Mouse (Mus musculus) gastrocnemius, adult 2 months (tissue): ENCODE measurements around the gene Gfap. TPM values are rescaled to one million over a fixed set of nuclear protein-coding genes. Genes with fewer than 3 reads are reported as not detected.
A peak's percentile ranks its signal among the peaks of the same experiment; 100 is the strongest.

Experiments used
- DNase-seq: peaks from one replicate; pipeline ENCODE4 v3.0.0; 2022
- H3K27ac ChIP-seq: fragments of 200-600 bp; 2 replicates; pipeline ENCODE4 v1.8.1; 2022; ENCODE audit warnings: mild to moderate bottlenecking
- H3K4me3 ChIP-seq: fragments of 200-600 bp; 2 replicates; pipeline ENCODE4 v1.8.1; 2022; ENCODE audit warnings: mild to moderate bottlenecking, moderate library complexity
- CTCF ChIP-seq: fragments of 200-600 bp; IDR thresholded peaks from 2 replicates; pipeline ENCODE4 v1.8.1; 2022; ENCODE audit warnings: antibody characterized with exemption, mild to moderate bottlenecking, moderate library complexity
- intact Hi-C: fragments of 180-260 bp; cut with DNase I; formaldehyde crosslinking; loops from one replicate; pipeline ENCODE4 v1.15.1; 2025
- long read RNA-seq, 2 experiments: library from polyadenylated mRNA; stranded (forward); transcript quantifications; one replicate each; pipeline ENCODE4 v2.0.0; 2021
- total RNA-seq, 2 experiments: library from RNA; stranded (reverse); gene quantifications; 2 replicates each; pipeline ENCODE4 v1.2.3; 2021

The Gfap gene
- total RNA-seq = not detected
- long read RNA-seq, experiment 1 = 0 reads
- long read RNA-seq, experiment 2 = 0 reads

GRCm38 (mm10) chr11:102900763-102901162 lies at the start of gene Gfap:
Gene Gfap (minus strand): TSS chr11:102900912.
- peak; percentile 83 for DNase-seq
- intact Hi-C loops = loop anchor here (1.0 to 5.0 kb wide), 2 partner anchors 93 to 152 kb away; no protein-coding TSS in a partner anchor
- Histone ChIP-seq H3K4me3 (no peak within 1 kb of the TSS), H3K27ac (no peak within 1 kb of the TSS)
- TF ChIP-seq CTCF = peak; percentile 90

GRCm38 (mm10) chr11:102948043-102948961 lies 47.6 kb upstream of the Gfap start:
- Histone ChIP-seq H3K27ac (peak overlapping the region; percentile 56), H3K4me3 (peak overlapping the region; percentile 77)
- DNase-seq = peak; percentile 45
- intact Hi-C loops = loop anchor here (5.0 kb wide), 1 partner anchor 44 kb away; no protein-coding TSS in a partner anchor
- TF ChIP-seq CTCF = no peak

GRCm38 (mm10) chr11:102946992-102947343 lies 46.3 kb upstream of the Gfap start:
- H3K4me3 ChIP-seq = peak overlapping the region; percentile 62
- intact Hi-C loops = loop anchor here (5.0 kb wide), 1 partner anchor 45 kb away; no protein-coding TSS in a partner anchor
- no peak overlapping the region for H3K27ac ChIP-seq
- DNase-seq = no peak
- no peak for TF ChIP-seq CTCF

- H3K4me3 ChIP-seq = peak within 1 kb of the TSS; percentile 62
- intact Hi-C loops = loop anchor here (5.0 kb wide), 1 partner anchor 46 kb away; no protein-coding TSS in a partner anchor
- no peak for TF ChIP-seq CTCF
Observed at GRCm38 (mm10) chr11:102946265-102946991, 45.7 kb upstream of the Gfap start, which contains the start of gene C1ql1. Gene C1ql1 (minus strand): TSS chr11:102946688.

GRCm38 (mm10) chr11:102945306-102946264 lies 44.9 kb upstream of the Gfap start:
- DNase-seq = no peak
- peak overlapping the region; percentile 62 for H3K4me3 ChIP-seq
- H3K27ac ChIP-seq = no peak overlapping the region
- no peak for TF ChIP-seq CTCF
- intact Hi-C loops = loop anchor here (5.0 kb wide), 1 partner anchor 47 kb away; no protein-coding TSS in a partner anchor

More at GRCm38 (mm10) chr11:102946265-102946991, 45.7 kb upstream of the Gfap start, which contains the start of gene C1ql1:
- DNase-seq = peak; percentile 92
- no peak within 1 kb of the TSS for H3K27ac ChIP-seq

- intact Hi-C loops = no loop called here
- Histone ChIP-seq H3K27ac (no peak overlapping the region), H3K4me3 (no peak overlapping the region)
- no peak for TF ChIP-seq CTCF
- no peak for DNase-seq
Observed at GRCm38 (mm10) chr11:102941236-102941635, 40.5 kb upstream of the Gfap start.

GRCm38 (mm10) chr11:102939024-102939675 lies 38.4 kb upstream of the Gfap start:
- no peak for DNase-seq
- Histone ChIP-seq H3K4me3 (no peak overlapping the region), H3K27ac (no peak overlapping the region)
- intact Hi-C loops = no loop called here
- TF ChIP-seq CTCF = no peak

- no peak for DNase-seq
- H3K27ac ChIP-seq = no peak overlapping the region
- intact Hi-C loops = no loop called here
- TF ChIP-seq CTCF = no peak
- no peak overlapping the region for H3K4me3 ChIP-seq
Observed at GRCm38 (mm10) chr11:102937529-102938182, 36.9 kb upstream of the Gfap start.

GRCm38 (mm10) chr11:102936272-102936671 lies 35.6 kb upstream of the Gfap start:
- no peak for DNase-seq
- intact Hi-C loops = no loop called here
- no peak overlapping the region for H3K27ac ChIP-seq
- H3K4me3 ChIP-seq = no peak overlapping the region
- TF ChIP-seq CTCF = no peak

- Histone ChIP-seq H3K4me3 (no peak overlapping the region), H3K27ac (no peak overlapping the region)
- no peak for DNase-seq
- no peak for TF ChIP-seq CTCF
- intact Hi-C loops = no loop called here
Observed at GRCm38 (mm10) chr11:102930672-102931071, 30.0 kb upstream of the Gfap start.

GRCm38 (mm10) chr11:102925351-102925717 lies 24.6 kb upstream of the Gfap start:
- TF ChIP-seq CTCF = peak; percentile 40; the same call in 1 of the 2 replicates

More at GRCm38 (mm10) chr11:102925351-102925717, 24.6 kb upstream of the Gfap start:
- peak overlapping the region; percentile 80 for H3K27ac ChIP-seq
- intact Hi-C loops = no loop called here
- peak overlapping the region; percentile 85 for H3K4me3 ChIP-seq
- no peak for DNase-seq
